In genomic region chr6:8949665-8950201, GRCm38 (mm10) we compare ENCODE assay signal across 8 mouse cellular contexts. TPM values are rescaled to one million over a fixed set of nuclear protein-coding genes. Genes with fewer than 3 reads are reported as not detected.
A peak's percentile ranks its signal among the peaks of the same experiment; 100 is the strongest.
DNase-seq lines count a peak whose midpoint lies in the region; ATAC-seq and TF ChIP-seq lines count a peak whose summit lies in the region.
"Had no signal": no experiment of that assay in that cellular context is flagged by ENCODE, and none has a peak within 500 bp of the region (broad histone marks: within the 10 kb centered on the region; RNA-seq: fewer than 3 reads in every experiment).

No protein-coding gene starts in this region.

- no peak overlapping the region for H3K27ac ChIP-seq in testis, adult 2 months (ENCODE audit: control insufficient read depth, insufficient read depth, low read depth, low read length)
- no peak overlapping the region for H3K27ac ChIP-seq in embryonic facial prominence, embryonic 10.5 days (replicated peaks)
- peak overlapping the region; percentile 89 for H3K27ac ChIP-seq in hindbrain, embryonic 15.5 days (replicated peaks)
- H3K27ac ChIP-seq in neural tube, embryonic 14.5 days (ENCODE audit: low read depth, low read length): peak overlapping the region; percentile 93
- H3K27ac ChIP-seq: liver, embryonic 15.5 days had no signal

- no peaks in the 10 kb centered on the region for H3K36me3 ChIP-seq in testis, adult 2 months (ENCODE audit: control insufficient read depth, insufficient read depth, low read length)
- H3K36me3 ChIP-seq in embryonic facial prominence, embryonic 10.5 days (replicated peaks): no peaks in the 10 kb centered on the region
- H3K36me3 ChIP-seq in hindbrain, embryonic 15.5 days: no peaks in the 10 kb centered on the region
- H3K36me3 ChIP-seq in neural tube, embryonic 14.5 days (ENCODE audit: control insufficient read depth, insufficient read depth, low read length): no peaks in the 10 kb centered on the region
- H3K36me3 ChIP-seq: liver, embryonic 15.5 days had no signal

- no peak for TF ChIP-seq CTCF in testis, adult 2 months (IDR thresholded peaks at IDR 0.05; ENCODE audit: control insufficient read depth, insufficient read depth, insufficient replicate concordance, low read depth, low read length)

- WGBS in embryonic facial prominence, embryonic 10.5 days: under 1% methylated on average over 31 of the region's 31 CpGs
- WGBS in hindbrain, embryonic 15.5 days: under 1% methylated on average over 31 of the region's 31 CpGs
- under 1% methylated on average over 31 of the region's 31 CpGs for WGBS in neural tube, embryonic 14.5 days

- DNase-seq in testis, postnatal 10 days (ENCODE audit: low spot score): no peak
- DNase-seq in embryonic facial prominence, embryonic 10.5 days (ENCODE audit: low spot score): peak; percentile 51
- DNase-seq in thymus, postnatal 4 days: no peak

- TF ChIP-seq POLR2A in testis, adult 2 months (IDR thresholded peaks at IDR 0.05; ENCODE audit: control insufficient read depth, low read depth, low read length): no peak

- no peaks in the 10 kb centered on the region for H3K9me3 ChIP-seq in embryonic facial prominence, embryonic 10.5 days
- no peaks in the 10 kb centered on the region for H3K9me3 ChIP-seq in hindbrain, embryonic 15.5 days
- no peaks in the 10 kb centered on the region for H3K9me3 ChIP-seq in neural tube, embryonic 14.5 days (ENCODE audit: control insufficient read depth, low read length)
- H3K9me3 ChIP-seq: liver, embryonic 15.5 days had no signal

- peaks cover 11% of the 10 kb centered on the region; the same call in 1 of the 2 replicates for H3K27me3 ChIP-seq in testis, adult 2 months (ENCODE audit: control insufficient read depth, insufficient read depth, low read length)
- H3K27me3 ChIP-seq in embryonic facial prominence, embryonic 10.5 days (replicated peaks; ENCODE audit: low read depth, poor library complexity, severe bottlenecking): peaks cover 87% of the 10 kb centered on the region
- H3K27me3 ChIP-seq in hindbrain, embryonic 15.5 days: peaks cover 18% of the 10 kb centered on the region
- H3K27me3 ChIP-seq in neural tube, embryonic 14.5 days (ENCODE audit: control insufficient read depth, insufficient read depth, low read length): peaks cover 12% of the 10 kb centered on the region

- peak overlapping the region; percentile 73 for H3K9ac ChIP-seq in hindbrain, embryonic 15.5 days
- H3K9ac ChIP-seq in neural tube, embryonic 14.5 days (replicated peaks; ENCODE audit: low read depth, low read length): peak overlapping the region; percentile 82
- H3K9ac ChIP-seq: liver, embryonic 15.5 days had no signal

- peak overlapping the region; percentile 81 for H3K4me2 ChIP-seq in hindbrain, embryonic 15.5 days
- H3K4me2 ChIP-seq in neural tube, embryonic 14.5 days (ENCODE audit: low read depth, low read length): peak overlapping the region; percentile 73
- H3K4me2 ChIP-seq: liver, embryonic 15.5 days had no signal

- H3K4me1 ChIP-seq in testis, adult 2 months (ENCODE audit: control insufficient read depth, insufficient read depth, low read length): peaks cover 31% of the 10 kb centered on the region
- H3K4me1 ChIP-seq in embryonic facial prominence, embryonic 10.5 days: peaks cover 32% of the 10 kb centered on the region
- H3K4me1 ChIP-seq in hindbrain, embryonic 15.5 days (replicated peaks): peaks cover 23% of the 10 kb centered on the region
- peaks cover 5% of the 10 kb centered on the region for H3K4me1 ChIP-seq in neural tube, embryonic 14.5 days (ENCODE audit: control insufficient read depth, insufficient read depth, low read length)

- ATAC-seq in hindbrain, embryonic 15.5 days (ENCODE audit: low FRiP score, low read depth): peak; percentile 61
- ATAC-seq in neural tube, embryonic 14.5 days (ENCODE audit: low read depth): peak; percentile 50
- ATAC-seq in erythroblast, adult 5-6 weeks (replicated peaks; ENCODE audit: low FRiP score, poor library complexity, severe bottlenecking): no peak

- peak overlapping the region; percentile 23; the same call in 1 of the 2 replicates for H3K4me3 ChIP-seq in testis, adult 2 months (ENCODE audit: control insufficient read depth, low read depth, low read length)
- peak overlapping the region; percentile 56 for H3K4me3 ChIP-seq in embryonic facial prominence, embryonic 10.5 days
- H3K4me3 ChIP-seq in hindbrain, embryonic 15.5 days: peak overlapping the region; percentile 63
- peak overlapping the region; percentile 56 for H3K4me3 ChIP-seq in neural tube, embryonic 14.5 days (ENCODE audit: low read depth, low read length)
- H3K4me3 ChIP-seq: liver, embryonic 15.5 days had no signal

RNA-seq across cellular contexts. Expression of gene Nxph1, which starts 1.5 kb away (rescaled TPM):
- polyA plus RNA-seq in testis, adult 2 months (2012; rRNA removed): 1.00 and 1.6 TPM in 2 replicates
- polyA plus RNA-seq in embryonic facial prominence, embryonic 10.5 days (2016; fragmentation: Nextera tagmentation; extraction: Ambion mirVana): 0.32 and 0.41 TPM in 2 replicates
- 84.8 and 85.6 TPM in 2 replicates for polyA plus RNA-seq in hindbrain, embryonic 15.5 days (2015; fragmentation: Nextera tagmentation; extraction: Ambion mirVana)
- 108 and 122 TPM in 2 replicates for polyA plus RNA-seq in neural tube, embryonic 14.5 days (2014; fragmentation: Nextera tagmentation; extraction: Ambion mirVana)
- not detected in 2 replicates for total RNA-seq in erythroblast, adult 5-6 weeks (2015; ENCODE audit: low replicate concordance)
- total RNA-seq in erythroblast, adult 5-6 weeks (2017; ENCODE audit: low replicate concordance): not detected in 2 replicates

Comparison
In these comparisons a context has a peak if more than half of its experiments do, and no peak if none do; other contexts are left out.
1. H3K27ac ChIP-seq: peak in hindbrain, embryonic 15.5 days (single experiment) and neural tube, embryonic 14.5 days (single experiment); none in testis, adult 2 months (single experiment) and embryonic facial prominence, embryonic 10.5 days (single experiment).
2. RNA of gene Nxph1, which starts 1.5 kb away (polyA plus RNA-seq): 108 to 122 TPM in neural tube, embryonic 14.5 days and 84.8 to 85.6 TPM in hindbrain, embryonic 15.5 days; 1.00 to 1.6 TPM in testis, adult 2 months and 0.32 to 0.41 TPM in embryonic facial prominence, embryonic 10.5 days; every median in the first group is over 10 times any median in the second.
3. Peak in every context shown above with its lines, with median percentiles within 50 percentile points of each other: H3K4me3 ChIP-seq.